Mouse (Mus musculus): ENCODE results near the gene Golph3l.
"Not testable (repeated sequence)": the region's sequence is repeated elsewhere in the genome, so short reads cannot be mapped to it uniquely, and the experiment has no call there.

Gene Golph3l

GRCm38 (mm10) chr3:95588604-95589086, at the start of gene Golph3l:
Gene Golph3l (plus strand): TSS chr3:95588934.
- peak; percentile 94 for DNase-seq (ENCODE audit: low spot score in 2 of 2)

- no peak for DNase-seq (ENCODE audit: low spot score in 2 of 2)
Measured at GRCm38 (mm10) chr3:95538936-95539335, 49.8 kb upstream of the Golph3l start.

GRCm38 (mm10) chr3:95539837-95540236, 48.9 kb upstream of the Golph3l start:
- no peak for DNase-seq (ENCODE audit: low spot score in 2 of 2)

- DNase-seq (ENCODE audit: low spot score in 2 of 2): not testable (repeated sequence)
Measured at GRCm38 (mm10) chr3:95541186-95541585, 47.5 kb upstream of the Golph3l start.

- DNase-seq (ENCODE audit: low spot score in 2 of 2): no peak
Measured at GRCm38 (mm10) chr3:95542171-95542570, 46.6 kb upstream of the Golph3l start.

GRCm38 (mm10) chr3:95542981-95543380, 45.8 kb upstream of the Golph3l start:
- no peak for DNase-seq (ENCODE audit: low spot score in 2 of 2)

GRCm38 (mm10) chr3:95550176-95550575, 38.6 kb upstream of the Golph3l start:
- DNase-seq (ENCODE audit: low spot score in 2 of 2): no peak

GRCm38 (mm10) chr3:95553986-95554385, 34.7 kb upstream of the Golph3l start:
- no peak for DNase-seq (ENCODE audit: low spot score in 2 of 2)

- DNase-seq (ENCODE audit: low spot score in 2 of 2): no peak
Measured at GRCm38 (mm10) chr3:95559437-95559836, 29.3 kb upstream of the Golph3l start, which contains the start of gene Hormad1. Gene Hormad1 (plus strand): TSS chr3:95559677.

- no peak for DNase-seq (ENCODE audit: low spot score in 2 of 2)
Measured at GRCm38 (mm10) chr3:95560738-95561137, 28.0 kb upstream of the Golph3l start.

- no peak for DNase-seq (ENCODE audit: low spot score in 2 of 2)
Measured at GRCm38 (mm10) chr3:95561826-95562225, 26.9 kb upstream of the Golph3l start.

- DNase-seq (ENCODE audit: low spot score in 2 of 2): no peak
Measured at GRCm38 (mm10) chr3:95569585-95569984, 19.1 kb upstream of the Golph3l start.

- no peak for DNase-seq (ENCODE audit: low spot score in 2 of 2)
Measured at GRCm38 (mm10) chr3:95587754-95588603, 755 bp upstream of the Golph3l start.

GRCm38 (mm10) chr3:95598734-95599133, 10.0 kb downstream of the Golph3l start:
- DNase-seq (ENCODE audit: low spot score in 2 of 2): no peak

GRCm38 (mm10) chr3:95601287-95601686, 12.6 kb downstream of the Golph3l start:
- DNase-seq (ENCODE audit: low spot score in 2 of 2): no peak

GRCm38 (mm10) chr3:95606096-95606495, 17.4 kb downstream of the Golph3l start:
- no peak for DNase-seq (ENCODE audit: low spot score in 2 of 2)

- DNase-seq (ENCODE audit: low spot score in 2 of 2): no peak
Measured at GRCm38 (mm10) chr3:95609195-95609594, 20.5 kb downstream of the Golph3l start.

- no peak for DNase-seq (ENCODE audit: low spot score in 2 of 2)
Measured at GRCm38 (mm10) chr3:95613996-95614395, 25.3 kb downstream of the Golph3l start.

GRCm38 (mm10) chr3:95618511-95618910, 29.8 kb downstream of the Golph3l start:
- no peak for DNase-seq (ENCODE audit: low spot score in 2 of 2)

- DNase-seq (ENCODE audit: low spot score in 2 of 2): no peak
Measured at GRCm38 (mm10) chr3:95621241-95621640, 32.5 kb downstream of the Golph3l start.

GRCm38 (mm10) chr3:95622421-95622820, 33.7 kb downstream of the Golph3l start:
- DNase-seq (ENCODE audit: low spot score in 2 of 2): not testable (repeated sequence)

- DNase-seq (ENCODE audit: low spot score in 2 of 2): no peak
Measured at GRCm38 (mm10) chr3:95623551-95623950, 34.8 kb downstream of the Golph3l start.

GRCm38 (mm10) chr3:95623991-95624515, 35.3 kb downstream of the Golph3l start:
- DNase-seq (ENCODE audit: low spot score in 2 of 2): not testable (repeated sequence)
